Mouse (Mus musculus) left cerebral cortex, postnatal 10 days (tissue): ENCODE measurements at regions not wholly inside any gene's neighbourhood (a gene's known extent, or its start where the extent isn't known, plus 50 kb on each side); places are given as distances from the start of the nearest gene placed in this dataset.

ENCODE experiments used
- DNase-seq, 2 experiments: peaks; one replicate each; pipeline ENCODE4 v3.0.0; 2021 to 2022; ENCODE audit warnings: low spot score in 2 of 2, mixed read lengths in 1 of 2; ENCODE audit errors: extremely low spot score in 1 of 2
- intact Hi-C: fragments of 180-260 bp; cut with DNase I; formaldehyde crosslinking; loops from one replicate; pipeline ENCODE4 v1.15.1; 2025

DNA sequence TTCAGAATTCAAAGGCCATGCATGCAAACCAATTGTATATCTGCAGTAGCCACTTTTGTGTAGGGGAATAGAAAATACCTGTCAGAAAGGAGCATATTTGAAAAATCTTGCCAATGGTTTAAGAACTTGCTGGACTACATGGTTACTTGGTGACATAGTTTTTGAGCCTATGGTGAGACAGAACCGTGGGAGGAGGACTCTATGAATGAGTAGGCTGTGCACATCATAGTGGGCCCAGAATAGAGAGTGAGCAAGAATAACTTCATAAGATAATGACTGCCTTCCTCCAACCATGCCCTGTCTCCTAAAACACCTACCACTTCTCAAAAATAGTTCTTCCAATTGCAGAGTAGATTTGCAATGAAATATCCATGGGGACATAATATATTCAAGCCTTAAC, 838.5 kb upstream of the Celf2 start:
- DNase-seq: no peak
- intact Hi-C loops: no loop called here

DNA sequence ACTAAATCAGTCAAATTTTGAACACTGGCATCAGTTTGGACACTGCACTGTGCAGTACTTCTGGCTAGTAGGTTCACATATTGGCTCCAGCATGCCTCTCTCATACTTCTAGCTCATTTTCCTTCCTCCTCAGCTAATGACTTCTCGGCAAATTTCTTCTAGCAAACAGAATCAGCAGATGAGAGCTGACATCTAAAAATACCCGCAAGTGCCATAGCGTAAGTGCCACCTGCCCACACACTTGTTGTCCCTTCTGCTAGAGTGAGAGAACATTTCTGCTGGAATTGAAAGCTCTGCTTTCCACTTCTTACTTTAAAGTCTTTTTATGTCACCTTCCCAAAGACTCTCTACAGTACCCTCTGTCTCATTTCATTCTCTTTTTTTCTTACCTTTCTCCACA, 835.4 kb upstream of the Celf2 start:
- intact Hi-C loops: no loop called here
- peak in 1 of 2 experiments; percentile 78 for DNase-seq

DNA sequence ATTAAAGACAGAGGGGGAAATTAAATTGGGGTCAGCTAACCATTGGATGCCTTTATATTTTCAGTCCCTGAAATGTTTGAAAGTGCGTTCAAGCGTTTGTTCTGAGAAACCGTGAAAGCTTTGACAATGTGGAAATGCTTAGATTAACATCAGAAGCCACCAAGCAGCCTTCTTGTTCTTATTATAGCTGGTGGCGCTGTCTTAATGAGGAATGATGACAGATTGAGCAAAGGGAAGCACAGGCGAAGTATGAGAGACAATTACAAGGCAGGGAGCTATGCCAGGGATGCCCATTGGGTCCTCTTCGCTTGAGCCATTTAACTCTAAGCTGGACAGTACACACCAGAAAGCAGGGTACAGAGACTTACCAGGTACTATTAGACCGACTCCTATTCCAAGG, 828.9 kb upstream of the Celf2 start:
- intact Hi-C loops: no loop called here
- DNase-seq: peak in 1 of 2 experiments; percentile 29

DNA sequence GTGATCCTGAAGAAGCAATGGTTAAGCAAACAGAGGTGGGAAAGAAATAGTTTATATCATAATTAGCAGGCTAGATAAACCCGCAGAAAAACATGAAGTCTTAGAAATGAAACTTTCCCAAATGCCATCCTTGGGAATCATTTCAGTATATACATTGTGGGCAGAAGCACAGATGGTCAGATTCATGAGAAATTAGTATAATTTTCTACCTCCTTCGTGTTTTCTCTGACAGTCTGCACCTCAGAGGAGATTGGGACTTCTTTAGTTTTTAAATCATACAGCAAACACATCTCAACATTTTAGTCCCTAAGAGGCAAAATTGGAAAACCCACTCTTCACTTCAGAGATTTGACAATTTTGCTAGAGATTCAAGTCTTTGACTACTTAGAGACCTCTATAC, 786.6 kb upstream of the Celf2 start:
- DNase-seq: no peak
- intact Hi-C loops: no loop called here

DNA sequence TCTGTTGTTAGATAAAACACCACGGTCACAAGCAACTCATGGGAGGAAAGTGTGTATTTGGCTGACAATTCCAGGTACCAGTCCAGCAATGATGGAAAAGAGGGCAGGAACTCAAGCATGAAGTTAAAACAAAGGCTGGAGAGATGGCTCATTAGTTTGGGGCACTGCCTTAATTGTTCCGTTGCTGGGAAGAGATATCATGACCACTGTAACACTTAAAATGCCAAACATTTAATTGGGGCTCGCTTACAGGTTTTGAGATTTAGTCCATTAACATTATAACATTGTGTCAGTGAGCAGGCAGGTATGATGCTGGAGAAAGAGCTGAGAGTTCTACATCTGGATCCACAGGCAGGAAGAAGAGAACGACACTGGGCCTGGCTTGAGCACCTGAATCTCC, 782.0 kb upstream of the Celf2 start:
- DNase-seq: no peak
- intact Hi-C loops: no loop called here

DNA sequence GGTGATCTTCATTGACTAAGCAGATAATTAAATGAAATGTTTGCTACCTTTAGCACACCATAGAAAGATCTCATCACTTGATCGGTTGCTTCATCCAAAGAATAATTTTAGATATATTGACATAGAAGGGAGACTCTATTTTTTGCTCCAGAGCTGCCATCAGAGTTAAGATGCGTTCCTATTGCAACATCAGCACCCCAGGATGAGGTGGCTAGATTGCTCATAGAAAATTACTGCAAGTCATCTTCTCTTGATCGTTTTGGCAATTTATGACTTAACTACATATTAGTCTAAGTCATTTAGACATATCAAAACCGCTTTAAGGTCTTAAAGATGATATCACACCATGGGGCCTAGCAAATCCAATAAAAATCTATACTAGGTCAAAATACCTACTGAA, 778.0 kb upstream of the Celf2 start:
- intact Hi-C loops: no loop called here
- DNase-seq: no peak

DNA sequence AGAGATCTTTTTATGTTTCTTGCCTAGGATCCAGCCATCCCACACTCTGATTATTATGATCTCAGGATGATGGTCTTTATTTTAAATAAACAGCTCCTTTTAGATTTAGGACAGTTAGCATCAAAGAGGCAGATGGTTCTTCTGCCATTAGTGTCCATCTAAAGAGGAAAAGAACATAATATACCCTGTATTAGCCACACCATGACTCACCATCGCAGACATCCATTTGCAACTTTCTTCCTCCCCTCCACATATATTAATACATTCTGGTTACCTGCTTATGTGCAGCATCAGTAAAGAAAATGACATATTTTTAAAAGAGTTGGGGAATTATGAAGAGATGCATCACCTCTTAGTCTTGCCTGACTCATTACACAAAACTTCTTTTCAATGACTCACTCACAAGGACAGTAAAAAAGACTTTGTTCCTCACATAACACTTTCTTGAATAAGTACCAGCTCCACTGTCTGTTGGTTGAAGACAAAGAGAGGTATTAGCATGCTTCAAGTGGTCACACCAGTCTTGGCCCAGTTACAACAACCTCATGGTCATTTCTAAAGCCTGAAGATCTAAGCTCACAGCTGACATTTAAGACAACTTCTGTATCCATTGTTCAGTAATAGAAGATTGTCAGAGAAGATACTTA, 766.9 kb upstream of the Celf2 start:
- DNase-seq: peak in 1 of 2 experiments; percentile 4
- intact Hi-C loops: no loop called here
